Mouse (Mus musculus) T-helper 1 cell (primary cell): ENCODE results near the gene Prrxl1.

ENCODE experiments used
- in situ Hi-C: fragments of 300-600 bp; cut with MboI, MseI; formaldehyde crosslinking; loops from one replicate; pipeline ENCODE4 v1.15.1; 2025; ENCODE audit warnings: high pct_unique_total_duplicates

Prrxl1 gene

DNA sequence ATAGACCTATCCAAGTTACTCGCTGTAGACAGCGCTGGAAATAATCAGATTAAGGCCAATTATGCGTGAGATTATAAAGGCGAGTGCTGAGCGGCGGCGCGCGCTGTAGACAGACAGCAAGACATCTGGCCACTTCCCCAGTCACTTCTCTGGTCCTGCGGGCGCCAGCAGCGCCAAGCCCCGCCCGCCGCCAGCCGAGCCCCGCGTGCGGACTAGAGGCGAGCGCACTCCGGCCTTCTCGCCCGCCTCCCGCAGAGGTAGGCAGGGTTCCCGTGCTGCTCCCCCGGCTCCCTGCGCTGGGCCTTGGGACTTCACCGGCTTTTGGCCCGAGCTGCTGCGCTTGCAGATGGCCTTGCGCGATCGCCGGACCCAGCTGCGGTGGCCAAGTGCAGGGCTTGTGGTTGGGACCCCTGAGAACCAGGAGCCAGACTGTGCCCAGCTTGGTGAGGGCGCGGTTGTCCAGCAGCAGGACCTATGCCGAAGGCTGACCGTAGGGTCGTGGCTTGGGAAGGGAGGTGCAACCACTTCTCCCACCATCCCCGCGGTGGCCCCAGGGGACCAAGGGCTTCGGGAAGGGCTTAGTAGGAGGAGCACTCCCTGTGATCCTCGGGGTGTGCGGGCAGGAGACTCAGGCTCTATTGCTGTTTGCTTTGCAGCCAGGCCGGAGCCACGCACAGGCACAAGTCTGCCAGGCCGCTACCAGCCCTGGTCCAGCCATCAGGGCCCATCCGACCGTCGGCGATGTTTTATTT is at the start of gene Prrxl1:
Prrxl1 (plus strand) TSS at position 118 of the 752 bp plus-strand sequence.
- in situ Hi-C loops = no loop called here

- in situ Hi-C loops = no loop called here
Measured at GRCm38 (mm10) chr14:32551854-32552253, 47.4 kb upstream of the Prrxl1 start.

DNA sequence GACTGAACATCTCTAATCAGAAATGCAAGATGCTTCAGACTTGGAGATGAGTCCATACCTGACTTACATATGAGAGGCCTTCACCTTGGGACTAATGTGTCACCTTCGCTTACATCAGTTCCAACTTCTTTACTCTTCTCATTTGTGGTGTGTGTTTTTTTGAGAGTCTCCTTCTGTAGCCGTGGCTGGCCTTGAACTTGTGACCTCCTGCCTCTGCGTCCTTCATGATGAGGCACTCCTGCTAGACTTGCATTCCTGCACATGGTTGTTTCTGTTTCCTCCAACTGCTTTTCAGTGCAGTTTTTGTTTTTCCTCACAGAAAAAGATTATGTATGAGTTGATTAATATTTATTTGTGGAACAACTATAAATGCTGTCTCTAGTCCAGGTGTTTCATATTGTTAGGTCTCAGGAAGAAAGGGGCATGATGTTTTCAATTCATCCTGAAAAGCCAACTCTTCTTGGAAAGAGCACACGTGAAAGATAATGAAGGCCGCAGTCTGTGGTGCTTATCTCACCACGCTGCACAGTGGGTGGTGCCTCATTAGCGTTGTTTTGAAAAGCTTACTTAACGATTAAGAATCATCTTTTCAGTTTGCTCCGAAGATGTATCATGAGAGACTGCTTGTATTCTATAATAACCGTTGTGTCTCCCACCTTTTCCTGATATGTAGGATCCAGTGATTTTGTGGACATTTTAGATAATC is 45.9 kb upstream of the Prrxl1 start:
- in situ Hi-C loops = no loop called here

- in situ Hi-C loops = no loop called here
Measured at GRCm38 (mm10) chr14:32554860-32555526, 44.2 kb upstream of the Prrxl1 start.

DNA sequence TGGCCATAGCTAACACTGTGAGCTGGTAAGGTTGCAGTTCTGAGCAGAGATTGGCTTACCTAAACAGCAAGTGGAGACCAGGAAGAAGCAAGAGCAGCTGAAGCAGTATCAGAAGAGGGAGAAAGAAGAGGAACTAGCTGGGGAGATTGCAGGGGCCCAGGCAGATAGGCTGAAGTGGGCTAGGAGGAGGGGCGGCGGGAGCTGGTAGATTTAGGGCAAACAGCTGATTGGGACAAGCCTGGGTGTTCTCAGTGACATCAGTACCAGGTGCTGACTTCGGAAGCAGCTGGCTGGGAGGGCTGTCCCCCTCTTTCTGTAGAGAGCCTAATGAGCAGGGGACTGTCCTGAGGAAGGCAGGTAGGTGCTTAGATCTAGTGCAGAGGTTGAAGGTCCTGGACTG is 37.8 kb upstream of the Prrxl1 start:
- in situ Hi-C loops = no loop called here

GRCm38 (mm10) chr14:32563661-32564060 is 35.5 kb upstream of the Prrxl1 start:
- in situ Hi-C loops = no loop called here

DNA sequence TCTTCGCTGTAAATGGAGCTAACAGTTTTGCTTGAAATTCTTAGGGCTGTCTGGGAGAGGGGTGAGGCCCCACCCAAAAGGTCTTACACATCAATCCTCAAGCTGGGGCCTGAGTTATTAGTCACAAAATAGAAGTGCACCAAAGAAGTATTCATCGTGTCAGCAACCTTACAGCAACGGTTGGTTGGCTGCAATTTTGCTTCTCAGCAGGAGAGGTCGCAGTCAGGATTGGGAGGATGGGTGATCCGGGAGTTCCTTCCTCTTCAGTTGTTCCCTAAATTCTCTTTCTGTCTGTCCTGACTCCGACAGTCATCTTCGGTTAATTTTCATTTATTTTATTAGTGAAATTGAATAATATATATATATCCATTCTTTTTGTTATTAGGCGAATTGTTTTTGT is 26.7 kb upstream of the Prrxl1 start:
- in situ Hi-C loops = no loop called here

DNA sequence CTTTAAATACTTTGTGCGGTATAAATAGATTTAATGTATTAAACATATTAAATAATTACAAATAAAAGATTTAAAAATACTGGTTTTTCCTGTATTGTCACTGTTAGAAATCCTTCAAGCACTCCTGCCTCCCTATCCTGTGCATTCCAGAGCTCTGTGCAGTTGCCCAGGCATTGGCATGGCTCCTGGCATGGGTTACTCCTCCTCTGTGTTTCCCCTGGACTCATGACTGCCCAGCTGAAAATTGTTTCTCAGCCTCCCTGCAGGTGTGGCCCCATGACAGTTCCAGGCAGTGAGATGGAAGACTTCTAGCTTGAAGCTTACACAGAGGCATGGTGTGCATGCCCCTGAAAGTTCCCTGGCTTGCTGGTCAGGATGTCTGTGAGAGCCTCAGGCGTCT is 20.8 kb upstream of the Prrxl1 start:
- in situ Hi-C loops = no loop called here

DNA sequence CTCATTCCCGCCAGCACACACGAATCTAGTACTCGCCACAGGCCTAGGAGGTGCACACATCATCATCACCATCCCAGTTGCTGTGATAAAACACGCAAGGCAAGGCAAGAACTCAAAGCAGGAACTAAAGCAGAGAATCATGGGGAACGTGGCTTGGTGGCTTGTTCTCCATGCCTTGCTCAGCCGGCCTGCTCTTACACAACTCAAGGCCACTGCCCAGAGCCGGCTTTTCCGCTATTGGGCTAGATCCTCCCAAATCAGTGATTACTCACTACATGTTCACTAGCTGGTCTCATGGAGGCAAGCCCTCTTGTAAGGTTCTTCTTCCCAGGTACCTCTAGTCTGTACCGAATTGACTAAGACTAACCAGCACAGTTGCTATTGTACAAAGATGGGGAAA is 15.5 kb upstream of the Prrxl1 start:
- in situ Hi-C loops = no loop called here

DNA sequence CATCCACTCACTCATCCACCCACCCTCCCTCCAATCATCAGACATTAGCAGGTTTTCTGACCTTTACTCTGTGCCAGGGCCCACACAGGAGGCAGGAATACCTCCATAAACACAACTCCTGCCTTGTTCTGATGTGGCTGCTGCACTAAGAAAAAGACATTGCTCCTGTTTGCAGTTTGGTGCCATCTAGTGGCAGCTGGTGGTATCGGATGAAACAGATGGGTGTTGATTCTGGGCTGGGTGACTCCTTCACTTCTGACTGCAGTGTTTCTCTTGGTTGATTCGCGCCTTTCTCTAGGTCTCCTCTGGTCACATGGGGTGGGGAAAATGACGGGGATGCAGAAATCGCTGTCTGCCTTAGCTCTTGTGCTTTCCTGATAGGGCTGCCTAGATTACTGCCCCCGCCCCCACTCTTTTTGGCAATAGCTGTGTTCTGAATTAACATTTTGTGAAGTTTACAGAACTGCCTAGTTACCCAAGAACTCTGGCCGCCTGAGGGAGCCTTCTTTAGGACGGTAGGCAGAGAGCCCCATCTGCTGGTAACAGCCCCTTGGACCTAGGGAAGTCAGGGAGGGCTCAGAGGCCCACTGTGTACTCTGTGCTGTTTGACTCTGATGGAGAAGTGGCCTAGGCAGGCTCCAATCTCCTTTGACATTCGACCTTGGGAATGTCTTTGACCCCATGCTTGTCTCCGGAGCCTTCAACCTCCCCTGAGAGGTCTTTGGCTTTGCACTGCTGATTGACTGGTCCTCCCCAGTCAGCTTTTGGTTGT is 12.0 kb upstream of the Prrxl1 start:
- in situ Hi-C loops = no loop called here

DNA sequence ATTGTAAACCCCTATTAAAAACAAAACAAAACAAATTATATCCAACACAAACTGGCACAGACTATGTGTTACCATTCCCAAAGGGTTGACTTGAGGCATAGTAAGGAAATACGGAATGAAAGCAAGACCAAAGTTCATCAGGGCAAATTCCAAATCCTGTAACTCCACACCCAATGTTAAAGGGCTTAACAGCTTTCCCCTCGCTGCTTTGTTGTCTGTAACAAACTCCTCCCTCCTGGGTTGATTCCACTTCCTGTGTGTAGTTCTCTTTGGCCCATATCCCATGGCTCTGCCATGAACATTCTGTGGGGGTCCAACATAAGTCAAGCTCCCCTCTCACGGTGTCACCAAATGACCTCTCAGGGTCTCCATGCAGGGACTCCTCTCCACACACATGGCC is 8.8 kb upstream of the Prrxl1 start:
- in situ Hi-C loops = no loop called here

GRCm38 (mm10) chr14:32597232-32598231 is 1.7 kb upstream of the Prrxl1 start:
- in situ Hi-C loops = no loop called here

DNA sequence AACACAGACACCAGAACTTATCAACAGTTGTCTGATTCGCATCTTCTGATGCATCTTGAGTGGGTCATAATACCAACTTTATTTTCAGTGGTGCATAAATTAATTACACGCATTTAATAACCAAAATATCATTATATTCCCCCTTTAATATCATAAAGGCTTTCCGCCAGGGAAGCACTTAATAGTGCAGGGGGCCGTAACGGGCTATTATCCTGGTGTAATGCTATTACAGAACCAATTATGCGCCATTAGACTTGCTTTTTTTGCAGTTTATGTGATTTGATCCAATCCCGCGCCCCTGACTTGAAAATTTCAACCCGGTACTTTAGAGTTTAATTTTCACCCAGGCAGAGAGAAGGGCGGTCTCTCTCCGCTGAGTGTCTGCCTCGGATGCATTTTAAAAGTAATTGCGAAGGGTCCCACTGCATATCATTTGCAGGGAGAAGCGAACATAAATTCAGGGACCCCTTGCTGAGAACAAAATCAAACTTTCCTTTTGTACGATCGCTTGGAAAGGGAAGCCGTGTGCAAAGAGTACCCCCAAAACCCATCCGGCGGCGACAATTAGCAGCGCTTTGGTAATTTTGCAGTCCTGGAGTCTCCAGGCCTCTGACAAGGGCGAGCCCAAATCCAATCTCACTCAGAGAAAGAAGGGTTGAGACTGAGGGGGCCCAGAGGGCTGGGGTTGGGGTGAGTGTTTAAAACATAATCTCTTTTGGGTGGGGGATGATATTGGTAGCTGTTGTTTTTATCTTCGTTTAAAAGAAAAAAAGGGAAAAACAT is 579 bp upstream of the Prrxl1 start:
- in situ Hi-C loops = no loop called here

- in situ Hi-C loops = no loop called here
Measured at GRCm38 (mm10) chr14:32600110-32600509, 903 bp downstream of the Prrxl1 start.

DNA sequence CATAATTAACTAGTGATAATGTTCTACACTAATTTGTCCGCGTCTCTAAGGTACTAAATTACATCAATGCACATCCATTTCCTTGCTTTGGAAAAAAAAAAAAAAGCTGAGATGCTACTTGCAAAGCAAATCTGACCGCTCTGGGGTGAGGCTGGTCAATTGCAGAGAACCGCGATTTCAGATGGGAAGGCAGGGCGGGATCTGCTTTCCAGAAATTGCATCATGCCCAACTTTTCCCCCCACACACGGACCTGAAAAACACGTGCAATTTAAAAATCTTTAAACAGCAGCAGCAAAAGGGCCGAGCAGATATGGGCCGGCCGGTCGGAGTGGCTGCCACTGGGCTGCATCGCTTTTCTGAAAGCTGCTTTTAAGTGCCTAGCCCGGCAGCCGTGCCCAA is 6.3 kb downstream of the Prrxl1 start:
- in situ Hi-C loops = no loop called here

- in situ Hi-C loops = no loop called here
Measured at GRCm38 (mm10) chr14:32606316-32606715, 7.1 kb downstream of the Prrxl1 start.

DNA sequence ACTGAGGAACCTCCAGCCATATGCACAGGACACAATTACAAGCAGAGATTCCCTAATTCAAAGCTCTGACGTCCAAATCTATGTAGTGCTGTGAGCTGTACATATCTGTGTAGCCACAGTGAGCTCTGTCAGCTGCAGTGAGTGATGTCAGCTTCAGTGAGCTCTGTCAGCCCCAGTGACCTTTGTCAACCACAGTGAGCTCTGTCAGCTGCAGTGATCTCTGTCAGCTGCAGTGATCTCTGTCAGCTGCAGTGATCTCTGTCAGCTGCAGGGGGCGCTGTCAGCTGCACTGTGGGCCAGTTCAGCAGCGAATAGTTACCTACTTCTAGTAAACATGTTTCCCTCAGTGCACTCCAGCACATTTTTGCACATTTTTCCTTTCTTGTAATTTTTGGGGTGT is 10.2 kb downstream of the Prrxl1 start:
- in situ Hi-C loops = no loop called here

GRCm38 (mm10) chr14:32617253-32617652 is 18.0 kb downstream of the Prrxl1 start:
- in situ Hi-C loops = no loop called here

DNA sequence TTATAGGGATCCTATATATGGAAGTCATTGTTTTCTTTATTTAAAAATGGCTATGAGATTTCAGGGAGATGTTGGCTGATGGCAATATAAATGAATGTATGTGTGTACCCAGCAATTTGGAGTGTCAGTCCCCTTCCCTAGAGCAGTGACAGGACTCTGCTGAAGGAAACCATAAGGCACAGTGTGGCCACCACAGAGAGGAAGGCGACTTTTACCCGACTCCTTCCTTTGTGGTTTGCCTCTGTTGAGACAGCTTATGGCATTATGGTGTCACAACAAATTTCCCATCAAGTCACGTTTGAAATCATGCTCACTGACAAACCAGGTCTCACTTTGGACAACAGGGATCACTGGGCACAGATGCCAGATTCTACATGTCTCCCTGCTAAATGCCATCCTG is 25.0 kb downstream of the Prrxl1 start:
- in situ Hi-C loops = no loop called here

GRCm38 (mm10) chr14:32624811-32625210 is 25.6 kb downstream of the Prrxl1 start:
- in situ Hi-C loops = no loop called here
